Mouse (Mus musculus) frontal cortex, postnatal 36 days (tissue): Measurements from ENCODE around the gene Itpr2.

Experiments used
- DNase-seq, 2 experiments: peaks; one replicate each; pipeline ENCODE4 v3.0.0; 2022; ENCODE audit warnings: low spot score in 2 of 2

Gene Itpr2

DNA sequence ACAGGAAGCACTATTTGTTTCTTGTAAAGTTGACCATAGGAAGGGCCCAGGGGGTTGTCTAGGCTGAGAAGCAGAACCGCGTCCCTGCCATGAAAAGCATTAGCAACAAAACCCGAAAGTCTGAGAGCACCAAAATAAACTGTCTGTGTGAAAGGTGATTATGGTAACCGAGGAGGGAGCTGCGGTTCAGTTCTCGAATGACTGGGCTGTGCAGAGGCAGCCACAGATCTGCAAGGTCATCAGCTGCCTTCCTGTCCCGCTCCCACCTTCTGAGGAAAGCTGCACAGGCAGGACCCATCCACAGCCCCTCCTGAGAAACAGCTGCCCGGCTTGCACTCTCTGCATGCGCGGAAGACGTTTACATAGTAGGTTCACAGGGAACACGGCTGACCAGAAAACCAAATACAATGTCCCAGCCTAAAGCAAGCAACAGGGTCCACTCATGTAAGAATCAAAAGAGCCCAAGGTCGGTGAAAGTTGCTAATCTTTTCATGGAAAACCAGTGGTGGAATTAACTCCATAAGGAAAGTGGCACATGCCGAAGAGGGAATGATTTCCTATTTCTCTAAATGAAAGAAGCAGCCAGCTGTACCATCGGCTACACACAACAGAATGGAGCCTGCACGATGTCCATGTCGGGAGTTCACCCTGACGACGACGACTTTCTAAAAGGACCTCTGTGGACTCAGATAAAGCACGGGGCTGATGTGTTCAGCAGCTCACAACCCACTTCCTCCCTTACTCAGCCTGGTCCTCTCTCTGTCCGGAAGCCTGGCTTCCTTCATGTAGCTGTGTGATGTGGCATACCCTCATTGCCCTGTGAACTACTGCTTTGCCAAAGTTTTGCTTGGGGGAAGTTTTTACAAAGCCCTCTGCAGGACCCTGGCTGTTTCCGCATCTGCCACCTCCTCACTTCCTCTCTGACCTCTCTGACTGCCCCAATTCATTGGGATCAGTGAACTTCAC lies 280.4 kb downstream of the Itpr2 start:
- no peak for DNase-seq

DNA sequence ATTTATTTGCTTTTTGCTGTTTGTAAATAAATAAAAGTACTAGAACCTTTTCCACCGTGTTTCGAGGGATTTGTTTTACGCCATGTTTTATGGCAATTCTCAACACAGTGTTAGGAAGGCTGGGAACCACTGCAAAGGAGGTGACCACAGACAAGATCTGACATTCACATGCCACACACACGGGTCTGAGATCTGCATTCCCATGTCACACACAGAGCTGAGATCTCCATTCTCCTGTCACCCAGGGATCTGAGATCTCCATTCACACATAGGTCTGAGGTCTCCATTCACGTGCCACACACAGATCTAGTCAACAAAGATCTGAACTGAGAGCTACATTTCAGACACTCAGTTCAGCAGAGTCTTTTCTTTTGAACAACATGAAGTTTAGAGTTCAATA lies 282.0 kb downstream of the Itpr2 start:
- no peak for DNase-seq

DNA sequence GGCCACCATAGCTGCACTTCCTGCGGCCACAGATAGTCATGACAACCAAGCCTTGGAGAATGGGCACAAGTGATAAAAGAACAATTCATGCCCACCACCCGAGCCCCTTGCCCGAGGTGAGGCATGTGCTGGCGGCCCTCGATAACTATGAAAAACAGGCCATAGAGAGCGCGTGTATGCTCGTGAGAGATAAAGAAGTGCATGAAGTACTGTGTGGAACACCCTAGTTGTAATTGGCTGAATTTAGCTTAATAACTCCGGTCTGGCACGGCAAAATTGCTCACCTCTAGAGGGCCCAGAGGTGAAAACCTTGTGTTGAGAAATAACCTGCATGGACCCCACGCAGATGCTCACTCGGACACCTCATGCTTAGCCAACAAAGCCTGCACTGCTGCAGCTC lies 282.5 kb downstream of the Itpr2 start:
- DNase-seq: no peak

DNA sequence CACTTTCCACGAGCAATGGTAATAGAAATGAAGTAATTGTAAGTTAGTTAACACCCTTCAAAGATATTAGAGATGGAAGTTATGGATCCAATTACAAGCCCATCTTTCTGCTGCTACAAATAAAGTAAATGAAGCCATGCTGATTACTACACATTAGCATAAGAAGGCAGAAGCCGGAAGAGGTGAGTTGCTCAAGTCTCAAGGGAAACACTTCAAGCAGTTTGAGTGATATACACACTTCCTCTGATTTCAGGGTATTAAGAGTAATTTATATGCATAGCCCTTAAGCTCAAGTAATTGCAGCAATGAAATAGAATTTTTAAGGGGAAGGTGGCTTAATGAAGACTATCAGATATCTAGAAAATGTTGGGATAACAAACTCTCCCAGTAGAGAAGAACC lies 286.7 kb downstream of the Itpr2 start:
- DNase-seq: no peak

DNA sequence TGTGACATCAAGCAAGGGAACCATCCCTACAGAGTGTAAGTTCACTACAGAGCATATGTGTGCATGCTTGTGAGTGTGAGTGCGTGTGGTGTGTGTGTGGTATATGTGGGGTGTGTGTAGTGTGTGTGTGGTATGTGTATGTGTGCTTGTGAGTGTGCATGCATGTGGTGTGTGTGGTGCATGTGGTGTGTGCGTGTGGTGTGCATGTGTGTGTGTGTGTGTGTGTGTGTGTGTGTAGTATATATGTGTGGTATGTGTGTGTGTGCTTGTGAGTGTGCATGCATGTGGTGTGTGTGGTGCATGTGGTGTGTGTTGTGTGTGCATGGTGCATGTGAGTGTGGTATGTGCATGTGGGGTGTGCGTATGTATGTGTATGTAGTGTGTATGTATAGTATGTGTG lies 289.7 kb downstream of the Itpr2 start:
- DNase-seq: no peak

DNA sequence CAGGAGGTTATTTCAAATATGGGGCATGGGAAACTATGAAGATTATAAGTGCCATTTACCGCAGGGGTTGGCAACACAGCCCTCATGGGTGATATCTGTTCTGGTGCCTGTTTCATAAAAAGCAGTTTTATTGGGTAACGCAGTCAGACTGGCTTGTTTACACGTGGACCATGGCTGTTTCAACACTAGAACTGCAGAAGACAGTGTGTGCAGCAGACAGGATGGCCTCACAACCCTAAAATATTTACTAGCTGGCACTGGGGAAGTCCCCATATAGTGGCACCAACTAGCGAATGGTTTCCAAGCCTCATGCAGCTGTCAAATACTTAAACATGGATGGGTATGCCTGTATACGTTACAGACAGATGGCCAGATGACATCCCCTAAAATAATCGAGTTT lies 290.8 kb downstream of the Itpr2 start:
- no peak for DNase-seq

DNA sequence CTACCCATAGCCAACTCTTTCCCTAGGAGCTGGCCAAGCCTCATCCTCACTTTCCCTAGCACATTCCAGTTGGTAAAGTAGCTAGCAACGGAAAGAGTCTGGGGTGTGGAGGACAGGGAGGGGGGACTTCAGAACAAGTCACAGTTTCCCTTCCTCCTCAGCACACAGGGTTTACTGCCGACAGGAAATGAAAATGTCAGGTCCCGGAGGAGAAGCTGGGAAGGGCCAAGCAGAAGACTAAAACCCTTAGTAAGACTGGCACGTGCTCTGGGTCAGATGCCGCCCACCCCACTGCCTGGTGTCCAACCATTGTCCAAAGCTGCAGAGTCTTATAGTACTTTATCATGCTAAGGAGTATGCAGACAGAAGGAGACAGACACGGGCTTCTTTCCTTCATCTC lies 293.0 kb downstream of the Itpr2 start:
- no peak for DNase-seq

DNA sequence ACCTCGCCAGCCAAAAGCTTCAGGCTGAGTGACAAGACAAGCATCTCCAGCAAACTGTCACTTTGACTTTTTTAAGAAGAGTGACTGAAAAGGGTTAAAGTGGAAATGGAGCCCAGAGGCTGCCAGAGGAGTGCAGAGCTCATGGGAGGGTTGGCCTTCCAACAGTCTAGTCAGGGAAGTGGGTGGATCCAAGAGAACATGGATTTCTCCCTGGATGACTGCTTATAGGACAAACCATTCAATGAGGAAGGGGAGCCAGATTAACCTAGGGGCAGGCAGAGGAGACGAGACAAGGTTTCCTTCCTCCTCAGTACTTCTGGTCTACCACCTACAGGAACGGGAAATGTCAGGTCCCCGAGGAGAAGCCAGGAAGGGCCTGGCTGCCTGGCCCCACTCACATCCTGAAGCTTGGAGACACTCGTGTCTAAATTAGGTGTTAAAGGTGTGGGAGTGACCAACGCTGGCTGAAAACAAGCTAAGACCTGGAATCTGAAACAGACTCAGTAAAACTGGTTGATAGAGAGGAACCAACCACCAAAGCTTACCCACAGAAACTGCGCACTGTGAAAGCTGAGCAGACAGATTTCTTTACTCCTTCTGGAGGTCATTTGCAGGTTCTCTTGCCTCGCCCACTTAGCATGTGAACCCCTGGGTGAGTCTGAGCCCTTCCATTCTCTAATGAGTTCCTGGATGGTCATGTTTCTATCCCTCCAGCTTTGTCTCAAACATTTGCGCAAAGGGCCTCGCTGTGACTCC lies 294.6 kb downstream of the Itpr2 start:
- no peak for DNase-seq

DNA sequence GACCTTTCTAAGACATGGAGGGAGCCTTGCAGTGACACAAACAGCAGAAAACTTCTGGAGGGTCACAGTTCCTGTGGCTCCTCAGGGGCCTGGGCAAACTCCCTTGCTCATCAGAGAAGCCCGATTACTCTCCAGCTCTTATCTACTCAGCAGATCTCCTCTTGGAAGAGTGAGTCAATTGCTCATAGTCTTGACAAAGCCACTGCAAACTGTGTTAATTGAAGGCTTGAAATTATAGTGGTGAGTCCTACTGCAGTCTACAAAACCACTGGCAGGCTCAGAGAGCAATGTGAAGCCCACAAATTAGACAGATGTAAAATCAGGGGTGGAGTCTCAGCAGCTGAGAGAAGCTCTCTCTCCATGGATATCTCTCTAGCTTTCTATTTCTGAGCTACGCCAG lies 296.9 kb downstream of the Itpr2 start:
- DNase-seq: no peak

DNA sequence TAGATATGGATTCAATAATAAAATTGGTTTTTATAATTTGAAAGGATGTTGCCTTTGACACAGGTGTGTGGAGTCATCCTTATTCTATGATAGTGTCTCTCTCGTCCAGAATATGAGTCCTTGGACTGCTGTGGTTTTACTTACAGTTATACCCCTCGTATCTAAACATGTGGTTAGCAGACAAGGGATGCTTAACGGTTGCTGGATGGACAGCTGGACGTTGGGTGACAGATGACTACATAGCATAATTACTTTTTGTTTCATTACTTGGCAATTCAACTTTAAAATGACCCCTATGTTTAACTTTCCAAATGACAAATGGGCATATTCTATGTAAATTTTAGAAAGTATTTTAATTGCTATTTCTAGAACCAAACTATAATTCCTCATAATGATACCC lies 297.6 kb downstream of the Itpr2 start:
- DNase-seq: no peak

DNA sequence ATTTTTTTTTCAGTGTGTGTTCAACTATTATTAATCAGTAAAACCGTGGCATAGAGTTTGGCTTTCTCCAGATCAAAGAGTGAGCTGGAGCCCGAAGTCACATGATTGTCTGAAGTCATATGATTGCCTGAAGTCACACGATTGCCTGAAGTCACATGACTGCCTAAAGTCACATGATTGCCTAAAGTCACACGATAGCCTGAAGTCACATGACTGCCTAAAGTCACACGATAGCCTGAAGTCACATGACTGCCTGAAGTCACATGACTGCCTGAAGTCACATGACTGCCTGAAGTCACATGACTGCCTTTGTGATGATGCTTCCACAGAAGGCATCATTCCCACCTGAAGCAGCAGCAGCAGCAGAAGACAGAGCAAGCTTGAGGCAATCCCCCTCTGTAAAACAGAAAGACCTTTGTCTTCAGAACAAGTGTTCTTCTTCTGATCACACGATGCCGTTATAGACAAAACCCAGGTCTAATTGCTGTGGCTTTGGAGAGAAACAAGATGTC lies 304.1 kb downstream of the Itpr2 start:
- no peak for DNase-seq

DNA sequence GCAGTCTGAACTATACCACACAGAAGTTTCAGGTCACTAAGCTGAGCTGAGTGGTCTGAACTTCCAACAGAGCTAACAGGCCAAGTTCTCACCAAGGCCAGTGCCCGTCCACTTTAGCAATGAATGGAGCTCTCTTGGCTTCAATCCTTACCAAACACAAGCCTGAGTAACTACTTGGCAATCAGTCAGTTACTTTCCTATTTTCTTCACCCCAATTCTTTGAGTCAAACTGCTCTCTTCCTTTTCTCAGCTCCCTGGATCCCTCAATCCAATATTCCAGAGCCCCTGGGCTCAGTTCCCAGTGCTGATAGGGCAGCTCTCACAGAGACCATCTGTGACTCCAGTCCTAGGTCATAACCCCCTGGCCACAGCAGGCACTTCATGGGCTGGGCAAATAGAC lies 305.3 kb downstream of the Itpr2 start:
- DNase-seq: no peak

DNA sequence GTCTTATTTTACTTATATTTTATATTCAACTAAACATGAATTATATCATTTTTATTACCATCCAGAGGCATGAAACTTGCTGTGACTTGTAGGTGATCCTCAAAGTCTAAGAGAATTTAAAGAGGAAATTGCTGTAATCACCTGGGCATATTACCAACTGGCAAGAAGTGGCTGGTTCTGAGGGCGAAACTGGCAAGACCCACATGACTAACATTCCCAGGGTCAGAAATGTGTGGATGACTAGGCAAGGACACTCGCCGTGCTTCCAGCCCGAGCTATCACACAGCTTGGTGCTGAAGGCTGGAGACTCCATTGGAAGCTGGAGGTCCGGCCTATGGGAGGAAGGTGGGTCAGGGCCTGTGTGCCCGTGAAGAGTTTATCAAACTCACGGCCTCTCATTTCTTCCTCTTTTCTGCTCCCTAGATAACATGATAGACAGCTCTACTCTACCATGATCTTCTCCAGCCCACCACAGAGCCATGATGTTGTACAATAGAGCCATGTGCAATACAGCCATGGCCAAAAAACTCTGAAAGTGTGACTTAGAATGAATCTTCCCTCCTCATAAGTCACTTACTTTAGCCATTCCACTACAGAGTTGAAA lies 306.1 kb downstream of the Itpr2 start:
- DNase-seq: no peak

DNA sequence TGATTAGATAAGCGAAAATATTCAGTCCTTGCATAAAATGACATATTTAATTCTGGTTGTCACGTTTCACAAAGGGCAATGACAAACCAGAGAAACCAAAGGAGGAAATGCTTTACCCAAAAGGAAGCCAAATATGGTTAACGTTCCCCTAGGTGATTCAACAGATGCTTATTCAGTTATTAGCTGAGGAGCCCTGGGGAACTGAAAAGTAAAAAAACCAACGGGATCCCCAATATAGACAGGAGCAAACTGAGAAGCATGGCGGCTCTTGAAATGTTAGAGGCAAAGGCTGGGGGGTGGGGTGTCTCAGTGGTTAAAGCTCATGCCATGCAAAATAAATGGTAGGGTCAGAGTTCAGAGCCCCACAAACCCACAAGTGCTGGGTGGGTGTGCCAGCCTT lies 310.1 kb downstream of the Itpr2 start:
- no peak for DNase-seq

DNA sequence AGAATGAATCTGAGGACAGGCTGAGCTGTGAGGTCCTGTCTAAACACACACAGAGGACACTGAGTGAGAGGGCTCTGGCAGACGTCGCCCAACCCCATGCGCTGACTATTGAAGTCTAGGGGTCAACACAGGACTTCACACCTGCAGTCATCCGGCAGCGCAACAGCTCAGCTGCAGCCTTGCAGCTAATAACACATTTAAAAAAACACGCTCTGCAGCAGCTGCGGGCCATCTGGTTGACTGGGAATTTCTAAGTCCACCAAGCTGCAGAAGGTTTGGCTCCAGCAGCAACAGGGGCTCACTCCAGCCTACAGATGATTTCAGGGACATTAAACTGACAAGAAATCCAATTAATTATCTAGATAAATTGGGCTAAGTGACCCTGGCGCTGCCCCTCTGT lies 312.0 kb downstream of the Itpr2 start:
- DNase-seq: no peak

DNA sequence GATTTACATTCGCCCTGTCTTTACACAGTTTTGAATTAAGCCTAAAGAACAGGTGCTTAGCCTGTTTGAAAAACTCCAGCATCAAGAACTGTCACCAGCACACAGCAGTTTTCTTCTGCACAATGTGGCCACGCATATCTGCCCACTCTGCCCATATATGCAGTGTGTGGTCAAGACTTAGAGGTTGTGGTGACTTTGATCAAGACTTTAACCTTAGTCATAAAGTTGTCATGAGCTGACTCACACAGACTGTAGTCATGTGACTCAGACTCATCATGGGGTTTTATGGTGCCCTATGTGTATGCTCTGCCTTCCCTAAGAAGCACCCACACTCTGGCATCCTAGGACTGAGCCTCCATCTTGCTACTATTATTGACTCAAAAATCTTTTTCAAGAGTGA lies 316.5 kb downstream of the Itpr2 start:
- no peak for DNase-seq

DNA sequence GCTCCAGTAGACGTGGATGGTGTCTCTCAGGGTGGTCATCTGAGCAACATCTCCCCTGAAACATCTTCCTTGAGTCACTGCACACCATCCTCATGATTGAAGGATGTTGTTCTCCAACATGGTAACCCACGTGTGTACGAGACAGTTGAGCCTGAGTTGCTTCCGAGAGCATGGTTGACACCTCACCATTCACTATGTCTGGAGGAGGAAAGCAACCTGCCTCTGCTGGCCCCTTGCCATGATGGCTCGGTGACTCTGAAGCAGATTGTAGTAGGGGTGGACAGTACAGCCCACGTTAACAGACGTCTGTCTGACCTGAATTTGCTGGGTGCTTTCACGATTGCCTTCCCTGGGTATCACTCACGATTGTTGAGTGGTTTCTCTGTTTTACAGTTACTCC lies 317.3 kb downstream of the Itpr2 start:
- no peak for DNase-seq

DNA sequence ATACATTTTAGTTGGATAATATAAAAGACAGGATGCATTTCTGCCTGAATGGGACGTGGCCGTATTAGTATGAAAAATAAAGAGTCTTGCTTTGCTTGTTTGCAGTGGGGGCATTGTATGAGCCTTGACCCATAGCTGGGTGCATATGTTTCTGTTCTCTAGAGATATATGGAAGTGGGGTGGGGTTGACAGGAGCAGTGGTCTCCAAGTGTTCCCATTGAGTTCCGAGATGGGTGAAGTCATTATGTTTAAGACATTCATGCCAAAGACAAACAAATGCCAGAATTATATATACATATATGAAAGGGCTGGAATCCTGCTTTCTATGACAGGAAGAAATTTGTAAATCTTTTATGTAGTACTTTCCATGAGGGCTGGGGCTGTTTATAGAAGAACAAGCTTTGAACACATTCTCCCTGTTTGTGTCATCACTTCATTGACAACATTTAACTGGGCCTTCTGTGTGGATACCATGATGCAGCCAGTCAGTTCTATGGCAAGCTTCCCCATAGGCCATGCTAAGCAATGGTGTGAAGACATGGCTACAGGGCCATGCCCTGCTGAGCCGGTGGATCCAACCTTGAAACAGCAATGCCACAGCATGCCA lies 327.3 kb downstream of the Itpr2 start:
- no peak for DNase-seq

DNA sequence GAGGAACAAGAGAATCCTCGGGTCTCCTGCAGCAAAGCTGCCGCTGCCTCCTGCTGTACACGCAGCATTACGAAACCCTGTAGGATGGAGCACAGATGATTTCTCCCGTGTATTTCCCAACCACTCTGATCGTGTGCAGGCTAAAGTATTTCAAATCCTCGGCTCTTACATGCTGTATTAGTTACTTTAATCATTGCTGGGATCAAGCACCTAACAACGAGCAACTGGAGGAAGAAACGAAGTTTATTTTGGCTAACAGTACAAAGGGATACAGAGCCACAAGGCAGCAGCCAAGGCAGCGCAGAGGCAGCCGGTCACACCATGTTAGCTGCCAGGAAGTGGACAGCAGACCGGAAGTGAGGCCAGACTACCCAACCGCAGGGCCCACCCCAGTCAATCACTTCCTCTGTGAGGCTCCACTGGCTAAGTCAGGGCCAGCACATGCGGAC lies 331.4 kb downstream of the Itpr2 start:
- DNase-seq: peak in 1 of 2 experiments; percentile 7

DNA sequence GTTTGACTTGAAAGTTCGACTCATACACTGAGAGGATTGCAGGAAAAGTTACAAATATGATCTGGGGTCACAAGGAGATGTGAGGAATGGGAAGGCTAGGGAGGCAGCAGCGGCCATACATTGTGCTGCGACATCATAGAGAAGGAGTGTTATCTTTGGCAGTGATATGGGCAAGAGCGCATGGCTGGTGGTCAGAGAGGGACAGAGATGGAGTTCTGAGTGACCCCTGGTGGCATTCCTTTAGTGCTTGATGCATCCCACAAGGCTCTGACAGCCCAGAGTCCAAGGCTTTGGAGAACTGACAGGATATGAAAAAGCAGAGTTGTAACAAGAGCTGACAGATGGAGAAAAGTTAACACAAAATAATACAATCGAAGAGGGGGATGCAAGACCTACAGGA lies 334.8 kb downstream of the Itpr2 start:
- DNase-seq: no peak

DNA sequence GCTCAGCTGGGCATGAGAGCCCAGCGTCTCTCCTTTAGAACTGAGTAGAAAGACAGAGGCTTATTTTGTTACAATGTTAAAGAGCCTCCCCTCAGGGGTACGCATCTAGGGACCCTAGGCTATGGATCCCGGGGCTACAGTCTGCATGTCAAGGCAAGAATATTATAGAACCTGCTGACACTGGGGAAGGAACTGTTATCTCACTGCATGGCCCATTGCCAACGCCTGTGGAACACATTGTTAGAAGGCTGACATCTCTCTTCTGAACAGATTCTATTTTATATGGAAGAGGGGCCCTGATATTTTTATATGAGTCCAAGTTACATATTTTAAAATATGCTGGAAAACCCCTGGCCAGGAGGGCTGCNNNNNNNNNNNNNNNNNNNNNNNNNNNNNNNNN lies 342.4 kb downstream of the Itpr2 start:
- no peak for DNase-seq

DNA sequence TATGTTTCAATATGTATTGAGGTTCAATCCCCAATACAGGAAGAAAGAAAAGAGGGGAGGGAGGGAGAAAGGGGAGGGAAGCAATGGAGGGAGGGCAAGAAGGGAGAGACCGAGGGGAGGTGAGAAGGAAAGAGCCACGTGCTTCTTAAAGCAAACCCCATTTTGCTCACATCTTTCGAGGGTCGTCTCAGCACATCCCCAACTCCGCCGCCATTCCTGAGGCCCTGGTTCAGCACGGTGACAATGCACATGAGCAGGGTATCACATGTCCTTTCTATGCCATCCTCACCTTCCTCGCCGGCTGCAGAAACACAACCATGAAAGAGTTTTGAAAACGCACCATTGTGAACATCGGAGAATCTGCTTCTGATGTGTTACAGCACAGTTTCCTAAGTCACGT lies 343.3 kb downstream of the Itpr2 start:
- DNase-seq: no peak
